Mouse (Mus musculus) kidney, adult 2 months (tissue): ENCODE measurements around the gene Tm9sf2.
"Not testable (repeated sequence)": the region's sequence is repeated elsewhere in the genome, so short reads cannot be mapped to it uniquely, and the experiment has no call there.

Experiments
- CTCF ChIP-seq: fragments of 200-500 bp; conservative IDR thresholded peaks from 2 replicates; pipeline ENCODE4 v1.5.1; 2011; ENCODE audit warnings: low read depth, mild to moderate bottlenecking, control low read depth, low read length, moderate library complexity, mixed read lengths; ENCODE audit not compliant: insufficient read depth, insufficient read length
- POLR2A ChIP-seq: fragments of 200-500 bp; IDR thresholded peaks from one replicate; pipeline ENCODE4 v1.6.1; 2011; ENCODE audit warnings: low read depth, low read length, control low read depth

DNA sequence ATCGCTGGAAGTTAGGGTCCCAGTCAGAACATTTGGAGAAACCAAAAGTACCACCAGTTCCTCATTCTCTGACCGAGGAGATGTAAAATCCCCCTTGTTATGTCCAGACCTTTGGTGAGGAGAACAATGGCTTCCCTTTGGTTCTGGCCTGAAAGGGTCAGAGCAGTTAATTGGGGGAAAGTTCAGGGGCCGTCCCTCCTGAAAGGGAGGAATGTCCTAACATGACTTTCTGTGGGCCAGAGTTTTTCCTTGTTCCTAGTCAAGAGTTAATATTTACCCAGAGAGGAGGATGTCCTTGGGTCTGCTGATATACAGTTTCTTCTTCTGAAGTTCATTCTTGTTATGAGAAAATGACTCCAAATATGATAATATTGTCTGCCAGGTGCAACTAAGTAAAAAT, 38.8 kb upstream of the Tm9sf2 start:
- TF ChIP-seq CTCF, POLR2A: not testable (repeated sequence)
